Mouse (Mus musculus): ENCODE measurements around the gene Peak1. TPM values are rescaled to one million over a fixed set of nuclear protein-coding genes. Genes with fewer than 3 reads are reported as not detected.
"Not testable (repeated sequence)": the region's sequence is repeated elsewhere in the genome, so short reads cannot be mapped to it uniquely, and the experiment has no call there.

The Peak1 gene
- total and polyA plus RNA-seq, 3 experiments, result 10.4 to 37.8 (median 37.5) TPM

- H3K36me3 ChIP-seq (ENCODE audit: control insufficient read depth, insufficient read depth, low read length), result peaks cover 20% of the 10 kb centered on the region
- DNase-seq, result peak in 1 of 2 experiments; percentile 30
- intact Hi-C loops (cut with DNase I), result no loop called here
- no peak overlapping the region for H3K9ac ChIP-seq (ENCODE audit: low read depth, low read length)
- TF ChIP-seq EP300 (IDR thresholded peaks at IDR 0.05; ENCODE audit: insufficient read depth, low read depth, low read length), result no peak
- TF ChIP-seq POLR2A (IDR thresholded peaks at IDR 0.05; ENCODE audit: insufficient read depth, low read depth, low read length), result no peak
- TF ChIP-seq CTCF (IDR thresholded peaks at IDR 0.05), result no peak
- no peaks in the 10 kb centered on the region for H3K79me2 ChIP-seq (replicated peaks; ENCODE audit: control insufficient read depth, insufficient read depth, low read length)
- peaks cover 23% of the 10 kb centered on the region for H3K4me1 ChIP-seq (ENCODE audit: control insufficient read depth, insufficient read depth, low read length)
- no peak overlapping the region for H3K4me3 ChIP-seq
- 48% methylated on average over 1 of the region's 1 CpGs for WGBS
- no peak overlapping the region; the same call in none of the 2 replicates for H3K27ac ChIP-seq
- H3K27me3 ChIP-seq (ENCODE audit: control insufficient read depth, insufficient read depth, low read length), result no peaks in the 10 kb centered on the region
Observed at GRCm38 (mm10) chr9:56462606-56463005, 44.7 kb upstream of the Peak1 start.

- intact Hi-C loops (cut with DNase I), result no loop called here
- no peak for DNase-seq
- Histone ChIP-seq H3K4me1 (ENCODE audit: control insufficient read depth, insufficient read depth, low read length) (peaks cover 25% of the 10 kb centered on the region), H3K36me3 (ENCODE audit: control insufficient read depth, insufficient read depth, low read length) (peaks cover 22% of the 10 kb centered on the region), H3K27me3 (ENCODE audit: control insufficient read depth, insufficient read depth, low read length) (no peaks in the 10 kb centered on the region), H3K9ac (ENCODE audit: low read depth, low read length) (no peak overlapping the region), H3K4me3 (no peak overlapping the region), H3K27ac (no peak overlapping the region), H3K79me2 (replicated peaks; ENCODE audit: control insufficient read depth, insufficient read depth, low read length) (peaks cover 2% of the 10 kb centered on the region)
- TF ChIP-seq CTCF (IDR thresholded peaks at IDR 0.05) (no peak), EP300 (IDR thresholded peaks at IDR 0.05; ENCODE audit: insufficient read depth, low read depth, low read length) (no peak), POLR2A (IDR thresholded peaks at IDR 0.05; ENCODE audit: insufficient read depth, low read depth, low read length) (no peak)
- WGBS, result 63% methylated on average over 5 of the region's 5 CpGs
Observed at GRCm38 (mm10) chr9:56460987-56461386, 43.1 kb upstream of the Peak1 start.

- peaks cover 6% of the 10 kb centered on the region for H3K4me1 ChIP-seq (ENCODE audit: control insufficient read depth, insufficient read depth, low read length)
- H3K4me3 ChIP-seq, result no peak overlapping the region
- peak overlapping the region; percentile 8 for H3K27ac ChIP-seq
- intact Hi-C loops (cut with DNase I), result no loop called here
- WGBS, result 80% methylated on average over 3 of the region's 3 CpGs
- H3K79me2 ChIP-seq (replicated peaks; ENCODE audit: control insufficient read depth, insufficient read depth, low read length), result peaks cover 5% of the 10 kb centered on the region
- H3K9ac ChIP-seq (ENCODE audit: low read depth, low read length), result no peak overlapping the region
- H3K36me3 ChIP-seq (ENCODE audit: control insufficient read depth, insufficient read depth, low read length), result peaks cover 3% of the 10 kb centered on the region
- no peaks in the 10 kb centered on the region for H3K27me3 ChIP-seq (ENCODE audit: control insufficient read depth, insufficient read depth, low read length)
- TF ChIP-seq CTCF (IDR thresholded peaks at IDR 0.05) (no peak), EP300 (IDR thresholded peaks at IDR 0.05; ENCODE audit: insufficient read depth, low read depth, low read length) (no peak), POLR2A (IDR thresholded peaks at IDR 0.05; ENCODE audit: insufficient read depth, low read depth, low read length) (no peak)
- no peak for DNase-seq
Observed at GRCm38 (mm10) chr9:56456426-56456825, 38.6 kb upstream of the Peak1 start.

DNA sequence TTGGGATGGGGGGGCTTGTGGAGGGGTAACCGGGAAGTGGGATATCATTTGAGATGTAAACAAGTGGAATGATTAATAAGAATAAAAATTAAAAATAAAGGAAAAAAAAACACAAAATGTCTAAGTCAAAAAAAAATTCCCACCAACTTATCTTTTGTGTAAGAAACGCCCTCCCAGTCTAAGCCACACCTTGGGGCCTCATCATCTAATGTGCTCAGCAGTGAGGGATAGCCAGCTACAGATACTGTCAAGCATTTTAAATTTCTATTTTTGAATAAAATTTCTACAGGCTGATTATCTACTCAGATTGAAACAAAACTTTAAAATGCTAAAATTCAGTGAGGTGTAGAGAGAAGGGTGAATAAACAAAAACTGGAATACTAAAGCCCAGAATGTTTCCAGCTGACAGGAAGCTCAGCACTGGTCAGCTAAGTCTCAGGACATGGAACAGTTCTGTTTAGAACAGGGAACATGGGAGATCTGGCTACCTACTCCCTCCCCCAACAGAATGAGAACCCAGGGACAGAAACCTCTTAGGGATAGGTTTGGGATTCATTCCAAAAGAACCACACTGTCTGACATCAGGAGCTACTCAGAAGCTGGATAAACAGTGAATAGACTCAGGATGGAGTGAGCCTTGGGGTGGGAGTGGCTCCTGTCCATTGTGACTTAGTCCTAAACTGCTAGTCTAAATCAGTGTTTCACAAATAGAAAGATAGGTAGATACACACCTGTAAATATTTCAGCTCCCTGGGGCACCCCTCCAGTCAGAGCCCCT lies 35.4 kb upstream of the Peak1 start:
- DNase-seq, result no peak
- Histone ChIP-seq H3K79me2 (replicated peaks; ENCODE audit: control insufficient read depth, insufficient read depth, low read length) (peaks cover 5% of the 10 kb centered on the region), H3K27ac (no peak overlapping the region), H3K9ac (ENCODE audit: low read depth, low read length) (no peak overlapping the region), H3K36me3 (ENCODE audit: control insufficient read depth, insufficient read depth, low read length) (peaks cover 3% of the 10 kb centered on the region), H3K4me3 (no peak overlapping the region), H3K27me3 (ENCODE audit: control insufficient read depth, insufficient read depth, low read length) (no peaks in the 10 kb centered on the region), H3K4me1 (ENCODE audit: control insufficient read depth, insufficient read depth, low read length) (peaks cover 5% of the 10 kb centered on the region)
- WGBS, result 82% methylated on average over 2 of the region's 2 CpGs
- TF ChIP-seq POLR2A (IDR thresholded peaks at IDR 0.05; ENCODE audit: insufficient read depth, low read depth, low read length) (no peak), CTCF (IDR thresholded peaks at IDR 0.05) (no peak), EP300 (IDR thresholded peaks at IDR 0.05; ENCODE audit: insufficient read depth, low read depth, low read length) (no peak)
- intact Hi-C loops (cut with DNase I), result no loop called here

GRCm38 (mm10) chr9:56451570-56451969 lies 33.7 kb upstream of the Peak1 start:
- peaks cover 3% of the 10 kb centered on the region for H3K79me2 ChIP-seq (replicated peaks; ENCODE audit: control insufficient read depth, insufficient read depth, low read length)
- TF ChIP-seq POLR2A (IDR thresholded peaks at IDR 0.05; ENCODE audit: insufficient read depth, low read depth, low read length) (no peak), EP300 (IDR thresholded peaks at IDR 0.05; ENCODE audit: insufficient read depth, low read depth, low read length) (no peak), CTCF (IDR thresholded peaks at IDR 0.05) (no peak)
- no peak overlapping the region for H3K4me3 ChIP-seq
- 69% methylated on average over 6 of the region's 6 CpGs for WGBS
- no peak overlapping the region for H3K27ac ChIP-seq
- intact Hi-C loops (cut with DNase I), result no loop called here
- H3K9ac ChIP-seq (ENCODE audit: low read depth, low read length), result no peak overlapping the region
- H3K27me3 ChIP-seq (ENCODE audit: control insufficient read depth, insufficient read depth, low read length), result no peaks in the 10 kb centered on the region
- peaks cover 3% of the 10 kb centered on the region; the same call in 1 of the 2 replicates for H3K36me3 ChIP-seq (ENCODE audit: control insufficient read depth, insufficient read depth, low read length)
- DNase-seq, result no peak
- peaks cover 2% of the 10 kb centered on the region for H3K4me1 ChIP-seq (ENCODE audit: control insufficient read depth, insufficient read depth, low read length)

GRCm38 (mm10) chr9:56439699-56440098 lies 21.8 kb upstream of the Peak1 start:
- H3K27me3 ChIP-seq (ENCODE audit: control insufficient read depth, insufficient read depth, low read length), result no peaks in the 10 kb centered on the region
- peaks cover 3% of the 10 kb centered on the region; the same call in 1 of the 2 replicates for H3K36me3 ChIP-seq (ENCODE audit: control insufficient read depth, insufficient read depth, low read length)

DNA sequence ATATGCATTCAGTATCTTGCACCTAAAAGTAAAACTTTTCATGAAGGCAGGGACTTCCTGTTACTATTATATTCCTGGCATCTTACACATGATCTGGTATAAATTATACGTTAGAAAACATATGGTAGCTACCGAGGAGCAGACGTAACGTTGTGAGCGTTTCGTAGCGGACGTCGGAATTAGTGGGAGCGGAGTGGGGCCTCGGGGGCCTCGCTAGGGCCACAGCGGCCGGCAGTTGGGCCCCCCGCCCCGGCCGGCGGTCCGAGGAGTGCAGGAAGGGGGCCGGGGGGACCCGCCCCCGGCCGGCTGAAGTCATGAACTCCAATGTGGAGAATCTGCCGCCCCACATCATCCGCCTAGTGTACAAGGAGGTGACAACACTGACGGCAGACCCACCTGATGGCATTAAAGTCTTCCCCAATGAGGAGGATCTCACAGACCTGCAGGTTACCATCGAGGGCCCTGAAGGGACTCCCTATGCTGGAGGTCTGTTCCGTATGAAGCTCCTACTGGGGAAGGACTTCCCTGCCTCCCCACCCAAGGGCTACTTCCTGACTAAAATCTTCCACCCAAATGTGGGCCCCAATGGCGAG lies 19.5 kb upstream of the Peak1 start:
- intact Hi-C loops (cut with DNase I); H3K4me3 ChIP-seq; H3K4me1 ChIP-seq (ENCODE audit: control insufficient read depth, insufficient read depth, low read length); DNase-seq; H3K36me3 ChIP-seq (ENCODE audit: control insufficient read depth, insufficient read depth, low read length); H3K27ac ChIP-seq; H3K9ac ChIP-seq (ENCODE audit: low read depth, low read length); H3K79me2 ChIP-seq (replicated peaks; ENCODE audit: control insufficient read depth, insufficient read depth, low read length); H3K27me3 ChIP-seq (ENCODE audit: control insufficient read depth, insufficient read depth, low read length): not testable (repeated sequence)
- 92% methylated on average over 26 of the region's 29 CpGs for WGBS

More at GRCm38 (mm10) chr9:56439699-56440098, 21.8 kb upstream of the Peak1 start:
- H3K4me3 ChIP-seq, result no peak overlapping the region
- WGBS, result 26% methylated on average over 7 of the region's 7 CpGs
- H3K4me1 ChIP-seq (ENCODE audit: control insufficient read depth, insufficient read depth, low read length), result no peaks in the 10 kb centered on the region; the same call in 1 of the 2 replicates
- intact Hi-C loops (cut with DNase I), result no loop called here
- TF ChIP-seq POLR2A (IDR thresholded peaks at IDR 0.05; ENCODE audit: insufficient read depth, low read depth, low read length) (no peak), CTCF (IDR thresholded peaks at IDR 0.05) (no peak), EP300 (IDR thresholded peaks at IDR 0.05; ENCODE audit: insufficient read depth, low read depth, low read length) (no peak)
- no peak overlapping the region for H3K9ac ChIP-seq (ENCODE audit: low read depth, low read length)
- H3K79me2 ChIP-seq (replicated peaks; ENCODE audit: control insufficient read depth, insufficient read depth, low read length), result no peaks in the 10 kb centered on the region
- no peak overlapping the region for H3K27ac ChIP-seq
- DNase-seq, result no peak
